Mouse (Mus musculus) liver, embryonic 14.5 days (tissue): ENCODE results near the gene C1ql3.

ENCODE experiments used
- CTCF ChIP-seq: IDR thresholded peaks from 2 replicates; pipeline ENCODE4 v1.5.1; 2016; ENCODE audit warnings: antibody characterized with exemption, low read depth, control low read depth
- EP300 ChIP-seq: IDR thresholded peaks from 2 replicates; pipeline ENCODE4 v1.6.1; 2016; ENCODE audit warnings: antibody characterized with exemption, low read depth

GRCm38 (mm10) chr2:13010030-13010459 lies 1.6 kb downstream of the C1ql3 start:
- TF ChIP-seq CTCF (no peak), EP300 (no peak)
